Mouse (Mus musculus) lung, postnatal 0 days (tissue): ENCODE data around the gene Mef2d.

Experiments used
- CTCF ChIP-seq: IDR thresholded peaks from 2 replicates; pipeline ENCODE4 v1.5.1; 2016; ENCODE audit warnings: antibody characterized with exemption, mild to moderate bottlenecking
- EP300 ChIP-seq: IDR thresholded peaks from 2 replicates; pipeline ENCODE4 v1.6.1; 2016; ENCODE audit warnings: antibody characterized with exemption, mild to moderate bottlenecking, control low read depth

DNA sequence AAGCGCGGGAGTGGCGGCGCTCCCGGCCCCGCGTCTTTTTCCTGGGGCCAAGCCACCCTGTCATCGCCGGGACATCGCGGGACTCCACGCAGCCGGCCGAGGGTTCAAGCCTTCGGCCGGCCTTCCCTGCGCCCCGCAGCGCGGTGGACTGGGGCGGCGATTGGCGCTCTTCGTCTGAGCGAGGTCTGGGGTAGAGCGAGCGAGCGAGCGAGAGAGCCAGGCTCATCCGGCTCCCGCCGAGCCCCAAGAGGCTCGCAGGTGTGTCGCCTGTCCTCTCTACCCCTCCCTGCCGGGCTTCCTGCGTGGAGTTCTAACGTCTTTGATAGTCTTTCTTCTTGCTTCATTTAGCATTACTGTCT, 58.8 kb downstream of the Mef2d start:
- TF ChIP-seq CTCF (no peak), EP300 (no peak)
